Mouse (Mus musculus): ENCODE measurements around the gene Gm7697. TPM values are rescaled to one million over a fixed set of nuclear protein-coding genes. Genes with fewer than 3 reads are reported as not detected.
"Not testable (repeated sequence)": the region's sequence is repeated elsewhere in the genome, so short reads cannot be mapped to it uniquely, and the experiment has no call there.

The Gm7697 gene
- not detected in 2 replicates for polyA plus RNA-seq (2012)

DNA sequence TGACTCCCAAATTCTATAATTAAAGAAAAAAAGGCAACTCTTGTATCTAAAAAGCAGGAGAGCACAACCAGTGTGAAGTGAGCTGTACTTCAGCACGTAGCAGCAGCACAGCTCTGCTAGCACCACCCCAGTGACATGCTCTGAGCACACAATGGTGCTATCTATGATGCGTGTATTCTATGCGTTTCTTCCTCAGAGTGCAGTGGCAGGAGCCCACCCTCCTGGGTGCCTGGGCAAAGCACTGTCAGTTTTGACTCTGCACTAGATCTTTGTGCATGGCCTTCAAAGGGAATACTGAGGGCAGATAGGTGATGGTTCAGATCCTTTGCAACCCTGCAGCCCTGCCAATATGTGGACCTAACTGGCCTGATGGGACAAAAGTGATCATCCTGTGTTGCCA lies at the start of gene Gm7697:
Gm7697 (minus strand) TSS at position 101 of the 400 bp plus-strand sequence.
- not testable (repeated sequence) for TF ChIP-seq GATA1 (IDR thresholded peaks at IDR 0.05; ENCODE audit: low read length)

- TF ChIP-seq GATA1 (IDR thresholded peaks at IDR 0.05; ENCODE audit: low read length) = not testable (repeated sequence)
These were observed 69.3 kb downstream of the Gm7697 start, which contains the start of gene Gm9495 for GRCm38 (mm10) chr8:69453465-69453864. TSS of gene Gm9495 (minus strand) at chr8:69453565.

Other genes with a start within 250 kb of the Gm7697 start
- not detected in 2 replicates for gene Gm9495, start 69.4 kb downstream of the Gm7697 start, polyA plus RNA-seq (2012)
- 0.50 and 0.67 TPM in 2 replicates for gene Zfp868, start 102.6 kb upstream of the Gm7697 start, polyA plus RNA-seq (2012)
- not detected in 2 replicates for gene Zfp964, start 131.5 kb upstream of the Gm7697 start, polyA plus RNA-seq (2012)
- 0.90 and 0.98 TPM in 2 replicates for gene Zfp869, start 187.7 kb upstream of the Gm7697 start, polyA plus RNA-seq (2012)
- 0.80 and 1.0 TPM in 2 replicates for gene Zfp963, start 227.0 kb upstream of the Gm7697 start, polyA plus RNA-seq (2012)

All from G1E-ER4 (cell line).